Mouse (Mus musculus): ENCODE measurements around the gene Msmo1. TPM values are rescaled to one million over a fixed set of nuclear protein-coding genes. Genes with fewer than 3 reads are reported as not detected.
A peak's percentile ranks its signal among the peaks of the same experiment; 100 is the strongest.

Gene Msmo1
- polyA plus RNA-seq, 1 experiment from 2014 or later: 111 TPM

DNA sequence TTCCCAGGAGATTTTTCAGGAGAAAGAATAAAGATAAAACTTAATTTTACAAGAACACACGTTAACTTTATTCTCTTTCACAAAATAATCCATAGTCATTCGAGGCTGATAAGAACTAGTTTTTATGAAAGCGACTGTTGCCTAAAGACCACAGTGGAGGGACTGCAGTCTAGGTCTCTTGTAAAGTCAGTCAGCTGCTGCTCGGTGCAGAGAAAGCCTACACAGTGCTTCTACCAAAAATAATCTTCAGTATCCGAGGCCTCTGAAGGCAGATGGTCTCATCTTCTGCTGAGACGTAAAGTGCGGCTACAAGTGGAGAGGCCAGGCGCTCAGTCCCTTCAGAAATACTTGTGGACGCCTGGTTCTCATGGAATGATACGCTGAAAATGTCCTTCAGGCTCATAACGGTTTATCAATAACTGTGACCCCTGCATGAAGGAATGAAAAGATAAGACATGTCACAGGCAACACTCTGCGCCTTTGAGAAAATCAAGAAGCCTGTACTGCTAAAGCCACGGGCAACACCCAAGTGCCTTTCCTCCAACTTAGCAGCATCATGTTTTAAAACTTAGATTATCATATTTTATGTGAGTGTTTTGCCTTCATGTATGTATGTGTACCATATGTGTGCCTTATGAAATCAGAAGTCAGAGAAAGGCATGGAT lies 7.1 kb upstream of the Msmo1 start:
- no peaks in the 10 kb centered on the region for H3K27me3 ChIP-seq (ENCODE audit: insufficient read depth, poor library complexity, severe bottlenecking)
- H3K36me3 ChIP-seq: no peaks in the 10 kb centered on the region
- H3K9me3 ChIP-seq: no peaks in the 10 kb centered on the region
- 74% methylated on average over 13 of the region's 13 CpGs for WGBS
- no peak overlapping the region for H3K4me3 ChIP-seq
- no peak overlapping the region for H3K27ac ChIP-seq
- no peak for DNase-seq (ENCODE audit: low spot score)
- H3K4me1 ChIP-seq: no peaks in the 10 kb centered on the region

DNA sequence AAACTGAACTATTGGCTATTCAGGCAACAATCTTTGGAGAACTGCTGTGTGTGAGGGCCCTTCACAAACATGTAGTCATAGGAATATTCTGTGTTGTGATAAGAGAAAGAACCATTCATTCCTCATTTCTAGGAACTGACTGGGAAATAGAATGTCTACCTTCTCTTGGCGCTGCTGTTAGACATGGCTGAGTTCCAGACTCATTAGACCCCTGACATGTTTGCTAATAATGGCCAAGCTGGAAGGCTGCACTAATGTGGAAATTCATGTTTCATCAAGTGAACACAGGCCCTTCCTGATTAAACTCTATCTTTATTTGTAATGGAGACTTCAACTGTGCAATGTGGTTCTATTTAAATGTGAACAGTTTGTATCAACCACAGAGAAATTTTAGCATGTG lies 5.3 kb upstream of the Msmo1 start:
- H3K4me3 ChIP-seq: no peak overlapping the region
- peaks cover 6% of the 10 kb centered on the region; the same call in 1 of the 2 replicates for H3K4me1 ChIP-seq
- no peaks in the 10 kb centered on the region for H3K27me3 ChIP-seq (ENCODE audit: insufficient read depth, poor library complexity, severe bottlenecking)
- 94% methylated on average over 1 of the region's 1 CpGs for WGBS
- no peaks in the 10 kb centered on the region for H3K9me3 ChIP-seq
- DNase-seq (ENCODE audit: low spot score): no peak
- H3K36me3 ChIP-seq: no peaks in the 10 kb centered on the region
- no peak overlapping the region for H3K27ac ChIP-seq

DNA sequence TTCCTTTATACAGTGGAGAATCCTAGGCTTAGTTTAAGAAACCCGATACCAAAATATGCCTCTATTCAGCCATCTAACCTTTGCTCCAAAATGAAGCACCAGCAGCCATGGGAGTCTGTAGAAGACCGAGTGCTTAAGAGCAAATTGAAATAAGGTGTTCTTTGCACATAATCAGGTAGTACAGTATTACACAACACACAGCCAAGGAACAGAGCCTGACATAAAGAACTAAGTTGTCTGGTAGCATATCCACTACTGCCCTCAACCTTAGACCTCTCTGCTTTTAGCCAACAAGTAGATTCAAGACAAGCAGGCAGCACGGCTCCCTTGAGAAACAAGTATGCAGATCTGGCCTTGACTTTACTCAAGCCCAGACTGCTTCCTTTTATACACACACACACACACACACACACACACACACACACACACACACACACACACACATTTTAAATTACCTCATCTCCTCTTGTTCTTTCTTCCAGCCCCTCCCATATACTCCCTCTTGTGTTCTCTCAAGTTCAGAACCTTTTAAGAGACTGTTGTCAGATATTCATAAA lies 3.3 kb upstream of the Msmo1 start:
- Histone ChIP-seq H3K27ac (no peak overlapping the region), H3K27me3 (ENCODE audit: insufficient read depth, poor library complexity, severe bottlenecking) (no peaks in the 10 kb centered on the region), H3K4me1 (peaks cover 15% of the 10 kb centered on the region), H3K4me3 (no peak overlapping the region), H3K9me3 (no peaks in the 10 kb centered on the region), H3K36me3 (no peaks in the 10 kb centered on the region)
- WGBS: 83% methylated on average over 3 of the region's 3 CpGs
- no peak for DNase-seq (ENCODE audit: low spot score)

DNA sequence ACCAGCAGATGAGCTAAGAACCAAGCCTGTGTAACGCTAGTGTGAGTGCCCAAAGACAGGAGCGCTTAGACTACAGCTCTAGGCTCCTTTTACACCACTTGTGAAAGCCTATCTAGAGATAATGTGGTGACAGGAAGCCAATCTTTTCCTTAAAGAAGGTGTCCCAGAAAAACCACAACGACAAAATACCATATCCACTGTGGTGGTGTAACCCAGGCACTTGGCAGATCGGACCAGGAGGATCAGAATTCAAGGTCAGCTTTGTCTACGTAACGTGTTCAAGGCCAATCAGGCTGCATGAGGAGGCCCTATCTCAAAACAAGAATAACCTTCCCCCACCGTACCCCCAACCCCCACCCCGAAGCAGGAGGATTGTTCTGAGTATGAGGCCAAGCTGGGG lies 1.6 kb upstream of the Msmo1 start:
- Histone ChIP-seq H3K27ac (no peak overlapping the region), H3K9me3 (no peaks in the 10 kb centered on the region), H3K4me3 (no peak overlapping the region), H3K36me3 (peaks cover 10% of the 10 kb centered on the region), H3K4me1 (peaks cover 16% of the 10 kb centered on the region), H3K27me3 (ENCODE audit: insufficient read depth, poor library complexity, severe bottlenecking) (no peaks in the 10 kb centered on the region)
- DNase-seq (ENCODE audit: low spot score): no peak
- 67% methylated on average over 8 of the region's 8 CpGs for WGBS

DNA sequence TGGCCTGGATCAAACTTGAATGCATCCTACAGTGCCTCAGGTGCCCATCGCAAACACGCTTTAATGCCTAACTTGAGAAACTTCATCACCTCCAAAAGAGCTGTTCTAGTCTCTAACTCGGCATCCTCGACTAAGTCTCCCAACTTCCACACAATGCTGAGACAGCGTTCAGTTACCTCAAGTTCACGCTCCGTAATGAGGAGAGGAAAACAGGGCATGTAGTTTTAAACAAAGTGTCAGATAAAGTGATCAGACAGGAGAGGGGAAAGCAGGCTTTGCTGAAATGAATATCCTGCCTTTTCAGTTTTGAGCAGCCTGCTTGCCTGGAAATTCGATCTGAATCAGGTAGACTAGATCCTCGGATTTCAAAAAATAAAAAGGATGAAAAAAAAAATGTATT lies 996 bp downstream of the Msmo1 start:
- peaks cover 16% of the 10 kb centered on the region for H3K4me1 ChIP-seq
- no peaks in the 10 kb centered on the region for H3K27me3 ChIP-seq (ENCODE audit: insufficient read depth, poor library complexity, severe bottlenecking)
- H3K36me3 ChIP-seq: peaks cover 27% of the 10 kb centered on the region
- H3K4me3 ChIP-seq: peak overlapping the region; percentile 91
- no peaks in the 10 kb centered on the region for H3K9me3 ChIP-seq
- DNase-seq (ENCODE audit: low spot score): no peak
- WGBS: 17% methylated on average over 9 of the region's 9 CpGs
- H3K27ac ChIP-seq: peak overlapping the region; percentile 89

DNA sequence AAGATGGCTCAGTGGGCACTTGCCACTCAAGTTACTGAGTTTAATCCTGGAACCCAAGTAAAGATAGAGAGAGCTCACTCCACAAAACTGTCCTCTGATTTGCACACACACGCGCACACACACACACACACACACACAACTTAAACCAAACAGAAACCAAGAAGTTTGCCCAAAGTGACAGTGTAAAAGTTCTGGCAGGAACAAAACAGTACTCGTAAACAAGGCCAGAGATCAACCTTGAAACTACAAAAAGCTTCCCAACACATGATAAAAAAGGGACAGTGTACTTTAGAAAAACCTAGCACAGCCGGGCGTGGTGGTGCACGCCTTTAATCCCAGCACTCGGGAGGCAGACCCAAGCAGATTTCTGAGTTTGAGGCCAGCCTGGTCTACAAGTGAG lies 5.4 kb downstream of the Msmo1 start:
- Histone ChIP-seq H3K36me3 (peaks cover 68% of the 10 kb centered on the region), H3K9me3 (no peaks in the 10 kb centered on the region), H3K27me3 (ENCODE audit: insufficient read depth, poor library complexity, severe bottlenecking) (no peaks in the 10 kb centered on the region), H3K4me3 (no peak overlapping the region), H3K4me1 (peaks cover 9% of the 10 kb centered on the region), H3K27ac (no peak overlapping the region)
- DNase-seq (ENCODE audit: low spot score): no peak
- WGBS: 93% methylated on average over 7 of the region's 7 CpGs

DNA sequence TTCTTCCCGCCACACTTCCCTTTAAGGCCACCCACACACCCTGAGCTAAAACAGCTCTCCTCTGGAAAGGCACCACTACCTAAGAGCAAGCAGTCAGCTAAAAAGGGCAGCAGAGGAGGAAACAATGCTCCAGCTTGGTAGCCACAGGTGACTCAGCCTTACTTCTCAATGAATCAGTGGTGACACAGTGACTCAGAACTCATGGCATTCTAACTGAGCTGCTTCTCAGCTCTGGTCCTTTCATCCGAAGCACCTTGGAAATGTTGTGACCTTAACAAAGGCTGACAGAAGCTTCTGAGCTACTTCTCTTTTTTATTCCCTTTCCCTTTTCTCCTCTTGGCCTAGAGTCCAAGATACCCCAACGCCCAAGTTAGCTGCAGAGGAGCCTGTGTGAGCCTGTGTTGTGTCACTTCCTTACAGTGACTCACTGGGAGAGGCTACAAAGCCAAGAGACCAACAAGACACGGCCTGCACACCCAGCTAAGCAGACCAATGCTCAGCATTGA lies 7.3 kb downstream of the Msmo1 start:
- Histone ChIP-seq H3K4me1 (no peaks in the 10 kb centered on the region), H3K9me3 (no peaks in the 10 kb centered on the region), H3K4me3 (no peak overlapping the region), H3K36me3 (peaks cover 85% of the 10 kb centered on the region), H3K27ac (no peak overlapping the region), H3K27me3 (ENCODE audit: insufficient read depth, poor library complexity, severe bottlenecking) (no peaks in the 10 kb centered on the region)
- 88% methylated on average over 4 of the region's 4 CpGs for WGBS
- no peak for DNase-seq (ENCODE audit: low spot score)

DNA sequence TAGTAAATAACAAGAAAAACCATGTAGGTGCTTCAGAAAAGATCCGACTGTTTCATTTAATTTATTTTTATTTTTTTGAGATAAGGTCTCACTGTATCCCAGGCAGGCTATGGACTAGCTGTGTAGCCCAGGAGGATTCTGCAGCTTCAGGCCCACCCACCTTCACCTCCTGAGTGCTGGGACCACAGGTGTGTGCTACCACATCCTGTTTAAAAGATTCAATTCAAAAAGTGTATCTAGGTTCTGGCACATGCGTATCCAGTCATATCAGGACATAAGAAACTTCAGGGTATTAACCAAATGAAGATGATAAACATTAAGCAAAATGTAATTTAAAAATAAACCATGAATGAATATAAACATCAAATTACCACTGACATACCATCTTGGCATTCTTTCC lies 10.4 kb downstream of the Msmo1 start:
- H3K27me3 ChIP-seq (ENCODE audit: insufficient read depth, poor library complexity, severe bottlenecking): no peaks in the 10 kb centered on the region
- no peak for DNase-seq (ENCODE audit: low spot score)
- H3K27ac ChIP-seq: no peak overlapping the region
- peaks cover 90% of the 10 kb centered on the region for H3K36me3 ChIP-seq
- H3K4me1 ChIP-seq: no peaks in the 10 kb centered on the region
- H3K4me3 ChIP-seq: no peak overlapping the region
- WGBS: 90% methylated on average over 2 of the region's 2 CpGs
- no peaks in the 10 kb centered on the region for H3K9me3 ChIP-seq

DNA sequence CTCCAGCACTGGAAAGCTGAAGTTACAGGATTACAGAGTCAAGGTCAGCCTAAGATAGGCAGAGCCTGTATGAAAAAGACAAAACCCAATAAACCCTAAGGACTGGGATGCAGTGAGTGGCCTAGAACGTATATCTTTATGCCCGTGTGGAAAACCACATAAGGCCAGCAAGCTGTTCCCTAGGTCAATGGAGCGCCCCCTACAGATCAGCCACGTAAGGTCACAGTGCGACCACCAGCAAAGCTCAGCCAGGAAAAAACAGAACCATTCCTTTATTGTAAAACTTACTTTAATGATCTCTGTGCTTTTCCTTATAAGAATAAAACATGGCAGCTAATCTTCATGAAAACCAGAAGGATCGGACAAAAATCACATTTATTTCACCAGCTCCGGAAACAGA lies 15.7 kb downstream of the Msmo1 start:
- Histone ChIP-seq H3K27me3 (ENCODE audit: insufficient read depth, poor library complexity, severe bottlenecking) (no peaks in the 10 kb centered on the region), H3K9me3 (no peaks in the 10 kb centered on the region), H3K27ac (no peak overlapping the region), H3K4me1 (no peaks in the 10 kb centered on the region), H3K4me3 (no peak overlapping the region), H3K36me3 (peaks cover 66% of the 10 kb centered on the region)
- no peak for DNase-seq (ENCODE audit: low spot score)
- WGBS: 82% methylated on average over 7 of the region's 7 CpGs

DNA sequence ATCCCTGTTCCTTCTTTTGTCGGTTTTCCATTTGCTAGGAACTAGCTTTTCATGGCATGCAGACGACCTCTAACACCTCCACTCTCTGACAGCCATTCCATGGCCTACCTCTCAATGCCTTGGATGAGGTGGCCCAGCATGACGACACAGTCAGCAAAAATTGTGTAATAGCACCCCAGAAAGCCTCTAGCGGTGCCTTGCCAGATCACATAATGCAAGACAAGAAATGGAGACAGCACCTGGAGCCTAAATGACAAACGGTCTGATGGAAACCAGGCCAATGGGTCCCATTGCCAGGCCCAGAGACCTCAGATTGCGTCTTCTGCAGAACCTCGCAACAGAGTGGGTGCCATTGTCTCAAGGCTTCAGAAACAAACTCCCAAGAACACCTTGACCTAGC lies 21.1 kb downstream of the Msmo1 start:
- Histone ChIP-seq H3K36me3 (peaks cover 14% of the 10 kb centered on the region), H3K4me1 (no peaks in the 10 kb centered on the region), H3K9me3 (no peaks in the 10 kb centered on the region), H3K27ac (no peak overlapping the region), H3K27me3 (ENCODE audit: insufficient read depth, poor library complexity, severe bottlenecking) (no peaks in the 10 kb centered on the region), H3K4me3 (no peak overlapping the region)
- DNase-seq (ENCODE audit: low spot score): no peak
- WGBS: 85% methylated on average over 7 of the region's 7 CpGs

DNA sequence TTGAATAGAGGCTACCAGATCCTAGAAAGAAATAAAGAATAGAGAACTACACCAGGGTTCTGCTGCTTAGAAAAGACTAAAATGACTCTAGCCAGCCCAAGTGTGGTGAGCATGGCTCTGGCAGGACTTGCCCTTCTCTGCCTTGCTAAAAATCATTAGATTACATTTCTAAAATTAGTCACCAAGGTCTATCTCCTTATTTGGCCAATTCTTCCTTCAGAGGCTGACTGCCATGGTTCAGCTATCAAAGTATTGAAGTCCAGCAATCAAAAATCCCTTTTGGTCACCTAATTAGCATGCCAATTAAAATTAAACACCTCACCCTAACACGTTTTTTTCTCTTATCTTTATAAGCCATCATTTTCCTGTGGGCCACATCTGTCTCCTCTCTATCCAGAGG lies 22.0 kb downstream of the Msmo1 start:
- H3K9me3 ChIP-seq: no peaks in the 10 kb centered on the region
- H3K27me3 ChIP-seq (ENCODE audit: insufficient read depth, poor library complexity, severe bottlenecking): no peaks in the 10 kb centered on the region
- 29% methylated on average over 1 of the region's 1 CpGs for WGBS
- peaks cover 7% of the 10 kb centered on the region for H3K36me3 ChIP-seq
- no peak for DNase-seq (ENCODE audit: low spot score)
- H3K4me1 ChIP-seq: no peaks in the 10 kb centered on the region
- H3K4me3 ChIP-seq: no peak overlapping the region
- 0 out of 2 replicates have a peak overlapping the region, but pooled peaks have one; percentile 22 for H3K27ac ChIP-seq

DNA sequence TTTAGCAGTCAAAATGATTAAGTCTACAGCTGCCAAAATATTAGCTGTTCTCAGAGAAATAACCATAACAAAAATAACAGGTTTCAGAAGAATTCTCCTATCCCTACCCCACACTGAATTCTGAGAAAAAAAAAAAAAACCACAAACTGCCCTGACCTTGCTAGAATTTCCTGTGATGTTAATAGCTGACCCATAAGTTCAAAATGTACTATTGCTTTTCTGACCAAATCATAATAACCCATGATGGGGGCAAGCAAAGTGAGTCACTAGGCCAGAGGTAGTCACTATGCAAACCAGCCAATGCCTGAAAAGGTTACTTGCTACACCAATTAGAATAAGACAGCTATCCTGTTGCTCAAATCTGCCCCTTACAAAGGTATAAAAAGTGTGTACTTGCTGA lies 26.1 kb downstream of the Msmo1 start:
- no peak overlapping the region for H3K4me3 ChIP-seq
- H3K27ac ChIP-seq: no peak overlapping the region
- no peaks in the 10 kb centered on the region for H3K36me3 ChIP-seq
- DNase-seq (ENCODE audit: low spot score): no peak
- H3K9me3 ChIP-seq: no peaks in the 10 kb centered on the region
- no peaks in the 10 kb centered on the region for H3K4me1 ChIP-seq
- H3K27me3 ChIP-seq (ENCODE audit: insufficient read depth, poor library complexity, severe bottlenecking): no peaks in the 10 kb centered on the region

DNA sequence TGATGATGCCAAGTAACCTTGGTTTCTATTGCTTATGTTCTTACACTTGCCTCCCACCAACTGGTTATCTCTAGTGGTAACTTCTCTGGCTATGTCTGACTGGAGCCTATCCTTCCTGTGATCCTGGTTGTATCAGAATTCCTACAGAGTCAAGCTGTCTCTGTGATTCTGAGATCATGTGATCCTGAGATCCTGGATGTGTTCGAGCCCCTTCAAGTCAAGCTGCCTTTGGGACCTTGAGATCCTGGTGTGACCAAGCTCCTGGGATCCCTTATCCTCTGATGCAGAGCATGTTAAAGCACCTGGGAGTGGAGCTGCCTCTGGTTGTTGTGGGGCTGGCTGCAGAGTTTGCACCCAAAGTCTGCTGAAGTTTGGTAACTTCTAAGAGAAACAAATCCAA lies 30.4 kb downstream of the Msmo1 start:
- no peaks in the 10 kb centered on the region for H3K9me3 ChIP-seq
- no peak overlapping the region for H3K4me3 ChIP-seq
- H3K36me3 ChIP-seq: no peaks in the 10 kb centered on the region
- H3K27me3 ChIP-seq (ENCODE audit: insufficient read depth, poor library complexity, severe bottlenecking): no peaks in the 10 kb centered on the region
- WGBS: 74% methylated on average over 1 of the region's 1 CpGs
- no peak overlapping the region for H3K27ac ChIP-seq
- H3K4me1 ChIP-seq: no peaks in the 10 kb centered on the region
- DNase-seq (ENCODE audit: low spot score): no peak
